Mouse (Mus musculus) thymus, postnatal 36 days (tissue): Measurements from ENCODE around the gene Atad3a.
"Not testable (repeated sequence)": the region's sequence is repeated elsewhere in the genome, so short reads cannot be mapped to it uniquely, and the experiment has no call there.

Source experiments
- DNase-seq, 2 experiments: peaks; one replicate each; pipeline ENCODE4 v3.0.0; 2022; ENCODE audit warnings: mixed read lengths in 2 of 2

Atad3a gene

DNA sequence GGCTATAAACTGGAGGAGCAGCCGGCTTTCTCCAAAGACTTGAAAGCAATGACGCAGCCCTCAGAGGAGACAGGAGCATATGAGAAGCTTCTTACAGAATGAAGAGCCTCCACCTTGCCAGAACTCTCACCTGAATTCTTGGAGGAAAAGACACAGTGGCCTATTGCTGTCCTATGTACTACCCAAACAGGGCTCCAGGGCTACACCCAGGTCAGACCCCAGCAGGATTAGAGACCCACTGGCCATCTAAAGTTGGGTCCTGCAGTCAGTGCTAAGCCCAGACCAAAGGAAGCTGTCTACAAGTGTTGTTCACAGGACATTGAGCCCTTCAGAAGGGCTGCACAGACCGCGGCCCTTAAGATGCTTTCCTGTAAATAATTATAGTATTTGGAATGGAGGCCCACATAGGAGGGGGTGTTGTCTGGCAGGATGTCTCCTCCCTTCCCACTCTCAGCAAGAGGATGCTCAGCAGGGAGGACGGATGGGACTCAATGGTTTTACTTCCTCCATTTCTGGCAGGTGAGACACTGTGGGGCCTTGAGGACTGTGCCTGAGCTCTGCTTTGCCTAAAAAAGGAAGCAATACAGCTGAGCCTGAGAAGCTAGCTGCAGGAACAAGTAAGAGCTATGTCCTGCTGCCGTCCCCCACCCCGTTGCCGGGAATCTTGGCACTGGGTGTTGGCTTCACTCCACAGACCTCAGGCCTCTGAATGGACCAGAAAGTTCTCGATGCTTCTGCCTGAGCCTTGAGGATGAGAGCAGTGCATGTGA, 14.3 kb upstream of the Atad3a start:
- no peak for DNase-seq

DNA sequence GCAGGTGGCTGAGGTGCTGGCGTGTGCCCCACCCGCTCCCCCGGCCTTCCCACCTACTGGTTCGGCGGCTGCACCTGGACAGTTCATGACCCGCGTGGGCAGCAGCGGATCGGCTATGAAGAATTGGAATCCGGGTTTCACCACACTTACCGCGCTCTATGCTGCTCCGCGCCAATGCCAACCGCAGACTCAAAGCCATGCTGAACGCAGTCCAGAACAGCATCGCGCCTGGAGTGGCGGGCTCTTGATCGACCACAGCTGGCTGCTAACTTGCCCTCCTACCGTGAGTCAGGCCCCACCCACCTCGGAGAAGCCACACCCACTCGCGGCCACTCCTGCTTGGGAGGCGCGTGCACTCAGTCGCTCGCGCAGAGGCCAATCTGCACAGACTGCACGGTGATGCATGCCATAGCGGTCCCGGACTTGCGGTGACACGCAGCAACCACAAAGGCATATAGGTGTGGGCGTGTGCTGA, 13.4 kb upstream of the Atad3a start, which contains the start of gene Vwa1:
Gene Vwa1, minus strand, starts transcription at position 419 of the 475 bp plus-strand sequence.
- peak; percentile 85 for DNase-seq

DNA sequence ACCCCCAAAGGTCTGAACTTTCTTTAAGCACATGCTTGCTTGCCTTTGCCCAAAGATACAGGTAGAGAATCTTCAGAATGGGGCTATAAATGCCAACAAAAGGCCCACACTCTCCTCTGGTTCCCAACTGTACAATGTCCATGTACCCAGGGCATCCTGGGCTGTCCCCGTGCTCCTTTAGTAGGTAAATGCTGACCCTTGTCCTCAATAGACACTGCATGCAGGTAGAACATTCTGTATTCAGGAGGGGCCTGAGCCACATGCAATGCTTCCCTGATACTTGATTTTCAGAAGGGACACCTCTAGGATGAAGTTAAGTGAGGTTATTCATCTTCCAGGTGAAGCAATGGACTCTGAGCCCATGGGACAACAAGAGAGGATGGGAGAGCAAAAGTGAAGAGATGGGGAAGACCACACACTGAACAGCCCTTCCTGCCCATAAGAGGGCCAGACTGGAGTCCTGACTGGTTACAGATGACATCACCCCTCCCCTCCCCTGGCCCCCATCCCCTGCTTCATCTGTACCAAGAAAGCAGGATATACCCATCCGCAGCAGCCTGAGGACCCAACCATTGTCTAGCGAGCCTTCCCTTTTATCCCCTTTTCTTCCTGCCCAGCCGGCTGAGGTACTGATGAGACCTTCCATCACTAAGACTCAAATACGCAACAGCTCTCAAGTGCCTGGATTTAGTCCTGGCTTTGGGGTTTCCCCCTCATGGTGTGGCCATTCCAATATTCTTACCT, 12.6 kb upstream of the Atad3a start:
- DNase-seq: no peak

DNA sequence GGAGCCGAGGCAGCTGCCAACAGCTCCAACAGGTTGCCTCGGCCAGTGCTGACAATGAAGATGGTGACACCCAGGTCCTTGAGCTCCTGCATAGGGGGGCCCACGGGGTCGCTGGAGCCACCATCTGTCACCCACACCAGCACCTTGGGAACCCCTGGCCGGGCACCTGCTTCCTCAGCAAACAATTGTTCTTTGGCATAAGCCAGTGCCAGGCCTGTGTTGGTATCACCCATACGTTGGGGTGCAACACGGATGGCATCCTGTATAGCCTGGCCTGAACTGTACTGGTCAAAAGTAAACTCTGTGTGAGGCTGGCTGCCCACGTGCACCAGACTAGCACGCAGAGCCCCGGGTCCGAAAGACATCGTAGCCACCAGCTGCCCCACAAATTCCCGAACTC, 11.9 kb upstream of the Atad3a start:
- DNase-seq: no peak

DNA sequence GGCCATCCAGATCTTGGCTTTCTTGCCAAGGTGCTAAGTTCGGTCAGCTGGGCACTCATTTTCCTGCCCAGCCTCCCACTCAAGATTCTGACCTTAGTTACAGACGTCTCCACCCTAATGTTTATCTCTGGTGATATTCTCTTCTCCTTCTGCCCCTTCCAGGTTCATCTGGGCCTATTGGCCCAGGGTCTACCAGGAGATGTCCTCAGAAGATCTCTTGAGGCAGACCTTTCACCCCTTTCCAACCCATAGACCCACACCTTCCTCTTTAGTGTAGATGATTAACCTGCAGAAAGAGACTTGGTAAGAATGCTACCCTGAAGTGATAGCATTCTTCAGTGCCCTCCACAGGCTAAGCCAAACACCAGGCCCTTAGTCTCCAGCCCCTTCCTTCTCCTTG, 10.8 kb upstream of the Atad3a start:
- DNase-seq: no peak

DNA sequence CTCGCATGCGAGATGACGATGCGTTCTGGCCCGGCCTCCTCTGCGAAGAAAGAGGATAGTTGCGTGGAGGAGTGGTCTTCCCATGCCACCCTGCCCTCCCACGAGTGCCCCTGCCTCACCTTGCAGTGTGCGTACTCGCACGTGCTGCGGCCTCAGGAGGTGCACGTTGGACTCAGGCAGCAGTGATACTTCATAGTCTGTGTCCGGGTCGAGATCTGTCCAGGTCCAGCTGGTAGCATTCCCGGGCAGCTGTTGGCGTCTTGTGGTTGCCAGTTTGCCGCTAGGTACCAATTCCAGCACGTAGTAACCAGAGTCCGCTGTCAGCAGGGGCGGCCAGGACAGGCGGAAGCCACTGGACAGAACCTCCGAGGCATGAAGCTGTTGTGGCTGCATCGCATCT, 9.7 kb upstream of the Atad3a start:
- no peak for DNase-seq

DNA sequence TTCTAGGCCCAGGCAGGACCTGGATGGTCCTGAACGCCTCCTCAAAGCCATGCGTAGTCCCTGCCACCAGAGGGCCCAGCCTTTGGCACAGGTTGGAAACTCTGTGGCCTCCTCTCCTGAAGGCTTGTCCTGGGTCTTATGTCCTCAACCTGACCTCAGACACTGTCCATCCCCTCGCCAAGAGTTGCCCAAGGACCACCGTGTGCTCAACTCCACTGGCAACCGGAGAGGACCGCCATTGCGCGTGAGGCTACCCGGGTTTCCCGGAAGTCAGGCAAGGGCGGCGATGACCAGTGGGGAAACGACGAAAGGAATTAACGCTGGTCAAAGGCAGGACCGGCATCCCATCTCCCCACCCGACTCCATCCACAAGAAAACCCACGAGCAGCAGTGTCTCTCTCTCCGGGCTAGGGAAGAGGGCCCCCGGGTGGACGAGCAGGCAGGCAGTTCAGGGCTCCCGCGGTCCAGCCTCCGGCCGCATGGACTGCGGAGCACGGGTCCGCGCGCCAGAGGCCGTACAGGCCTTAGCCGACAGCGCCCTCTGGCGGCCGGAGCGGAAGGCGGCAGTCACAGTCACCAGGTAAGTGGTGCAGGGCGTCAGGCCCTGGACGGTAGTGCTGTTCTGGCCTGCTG, 9.1 kb upstream of the Atad3a start:
- DNase-seq: peak; percentile 77 to 80

DNA sequence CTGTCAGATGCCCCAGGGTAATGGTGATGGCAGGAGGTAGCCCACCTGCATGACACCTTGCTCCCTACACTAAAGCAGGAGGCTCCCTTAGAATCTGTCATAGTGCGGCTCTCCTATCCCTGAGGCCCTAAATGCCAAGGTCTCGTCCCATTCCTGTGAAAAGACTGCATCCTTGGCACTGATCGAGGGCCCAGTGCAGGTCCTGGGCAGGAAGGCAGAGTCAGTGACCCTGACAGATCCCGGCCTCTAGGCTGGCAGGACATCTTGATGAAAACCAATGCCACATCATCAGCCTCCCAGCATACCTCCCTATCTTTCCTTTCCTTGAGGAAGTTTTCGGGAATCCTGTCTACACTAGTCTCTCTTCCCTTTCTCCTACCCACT, 8.6 kb upstream of the Atad3a start:
- no peak for DNase-seq

DNA sequence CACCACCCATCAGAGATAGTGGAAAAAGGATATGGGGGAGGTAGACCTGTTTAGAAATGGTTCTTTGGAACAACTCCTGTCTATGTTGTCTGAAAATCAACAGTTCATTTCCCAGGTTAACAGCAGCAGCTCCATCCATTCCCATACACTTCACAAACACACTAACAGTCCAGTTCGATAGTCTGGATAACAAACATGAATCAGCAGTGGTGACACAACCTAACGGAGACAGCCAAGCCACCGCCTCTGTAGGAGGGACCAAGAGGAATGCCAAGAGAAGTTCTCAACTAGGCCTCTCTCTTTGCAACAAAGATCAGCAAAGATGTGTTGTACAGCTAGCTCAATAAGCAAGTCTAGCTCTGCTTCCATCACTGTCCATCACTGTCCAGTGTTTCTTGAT, 1.5 kb upstream of the Atad3a start:
- no peak for DNase-seq

DNA sequence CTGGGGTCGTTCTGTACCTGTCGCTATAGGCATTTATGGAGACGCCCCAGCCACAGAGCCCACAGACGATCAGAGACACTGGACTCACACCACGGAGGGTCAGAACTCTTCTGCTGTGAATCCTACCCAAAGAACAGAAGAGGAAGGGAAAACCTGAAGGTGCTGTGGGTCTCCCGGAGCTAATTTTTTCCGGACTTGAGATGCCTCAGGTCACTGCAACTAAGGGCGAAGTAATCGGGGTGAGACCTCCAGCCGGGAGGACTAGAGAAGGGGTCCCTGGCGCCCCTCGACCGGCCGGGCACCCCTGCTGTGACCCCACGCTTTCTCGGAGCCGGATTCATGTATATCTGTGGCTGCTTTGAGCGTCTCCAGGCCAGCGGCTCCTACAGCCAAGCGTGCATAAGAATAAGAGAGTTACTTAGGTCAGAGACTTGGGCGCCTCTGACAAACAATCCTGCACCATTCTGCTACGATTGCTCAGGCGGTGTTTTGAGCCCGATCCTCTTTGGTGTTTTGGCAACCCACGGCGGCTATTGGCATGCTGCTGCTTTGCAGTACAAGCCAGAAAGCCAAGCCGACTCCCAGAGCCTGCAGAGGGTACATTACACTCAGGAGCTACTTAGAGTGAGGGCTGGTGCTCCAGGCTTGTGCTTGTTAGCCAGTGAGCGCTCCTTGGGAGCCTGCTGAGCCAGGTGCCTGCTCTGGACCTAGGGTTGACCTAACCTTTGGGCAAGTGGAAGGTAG, 635 bp upstream of the Atad3a start:
- no peak for DNase-seq

DNA sequence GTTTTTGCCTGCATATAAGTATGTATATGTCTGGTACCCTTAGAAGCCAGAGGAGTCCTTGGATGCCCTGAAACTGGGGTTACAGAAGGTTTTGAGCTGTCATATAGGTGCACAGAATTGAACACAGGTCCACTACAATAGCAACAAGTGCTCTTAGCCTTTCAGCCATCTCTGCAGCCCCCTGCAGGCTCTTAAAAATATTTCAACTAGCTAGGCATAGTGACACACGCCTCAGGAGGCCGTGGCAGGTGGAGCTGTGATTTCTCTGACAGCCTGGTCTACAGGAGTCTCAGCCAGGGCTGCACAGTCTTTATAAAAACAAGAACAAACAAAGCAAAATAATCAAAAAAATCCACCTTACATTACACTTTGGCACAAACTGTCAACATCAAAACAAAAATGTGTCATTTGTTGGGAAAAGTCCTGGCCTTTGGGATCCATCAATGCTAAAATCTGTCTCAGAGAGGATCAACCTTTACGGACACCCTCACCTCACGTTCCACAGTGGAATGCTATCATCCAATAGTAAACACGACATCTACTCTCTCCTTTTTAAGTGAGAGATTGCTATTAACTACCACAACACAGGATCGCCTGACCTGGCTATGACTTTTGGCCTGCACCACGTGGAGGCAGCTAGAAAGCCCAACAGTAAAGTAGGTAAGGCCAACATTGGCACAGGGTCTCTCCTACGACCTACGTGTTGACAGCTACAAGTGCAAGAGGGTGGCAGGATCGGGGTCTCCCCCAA, 856 bp downstream of the Atad3a start:
- peak in 1 of 2 experiments; percentile 27 for DNase-seq

DNA sequence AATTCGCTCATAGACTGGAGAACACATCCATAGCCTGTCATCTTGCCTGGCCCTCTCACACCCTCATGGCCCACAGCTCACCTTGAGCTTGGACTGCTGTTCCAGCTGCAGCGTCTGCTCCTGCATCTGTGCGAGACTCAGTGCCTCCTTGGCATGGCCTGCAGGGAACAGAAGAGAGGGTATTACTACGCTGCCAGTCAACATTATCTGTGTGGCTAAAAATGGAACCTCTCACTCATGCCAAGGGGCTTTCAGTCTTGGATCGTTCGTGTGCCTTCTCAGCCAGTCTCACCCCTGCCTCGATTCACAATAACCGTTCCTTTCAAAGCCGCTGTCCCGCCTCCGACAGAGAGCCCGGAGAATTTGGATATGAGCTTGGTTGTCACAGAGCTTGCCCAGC, 3.9 kb downstream of the Atad3a start:
- DNase-seq: no peak

DNA sequence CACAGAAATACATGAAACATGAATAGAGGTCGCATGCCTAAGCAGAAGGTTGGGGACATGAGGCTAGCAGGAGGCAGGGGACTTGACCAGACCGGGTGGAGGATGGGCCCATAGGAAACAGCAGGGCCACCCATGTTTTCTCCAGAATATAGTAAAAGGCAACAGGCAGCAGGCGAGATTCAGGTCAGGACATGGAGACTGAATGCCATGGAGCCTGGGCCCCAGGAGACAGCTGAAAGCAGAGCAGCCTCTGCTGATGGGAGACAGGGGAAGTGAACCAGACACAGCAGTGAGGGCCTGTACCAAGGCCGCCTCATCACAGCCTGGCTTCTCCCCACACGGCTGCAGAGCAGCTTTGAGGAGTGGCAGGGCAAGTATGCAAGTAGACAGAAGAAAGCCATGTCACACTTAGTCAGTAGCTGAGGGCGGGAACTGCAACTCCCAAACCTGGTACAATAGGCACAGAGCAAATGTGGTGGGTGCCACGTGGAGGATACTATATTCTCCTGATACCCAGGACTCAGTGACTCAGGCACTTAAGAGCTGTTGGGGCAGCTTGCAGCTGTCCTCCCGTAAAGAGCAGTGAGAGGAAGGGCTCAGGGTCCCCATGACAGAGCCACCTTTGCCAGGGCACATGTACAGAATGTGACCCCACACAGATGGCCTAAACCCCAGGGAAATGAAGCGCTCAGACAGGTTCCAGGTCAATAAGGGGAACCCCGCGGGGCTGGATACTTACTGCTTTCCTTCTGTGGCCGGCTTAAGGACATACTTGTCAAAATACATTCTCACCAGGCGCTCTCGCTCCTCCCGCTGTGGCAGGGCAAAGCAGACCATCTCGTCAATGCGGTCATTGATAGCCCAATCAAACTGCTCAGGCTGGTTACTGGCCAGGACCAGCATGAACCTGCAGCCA, 14.1 kb downstream of the Atad3a start:
- no peak for DNase-seq

DNA sequence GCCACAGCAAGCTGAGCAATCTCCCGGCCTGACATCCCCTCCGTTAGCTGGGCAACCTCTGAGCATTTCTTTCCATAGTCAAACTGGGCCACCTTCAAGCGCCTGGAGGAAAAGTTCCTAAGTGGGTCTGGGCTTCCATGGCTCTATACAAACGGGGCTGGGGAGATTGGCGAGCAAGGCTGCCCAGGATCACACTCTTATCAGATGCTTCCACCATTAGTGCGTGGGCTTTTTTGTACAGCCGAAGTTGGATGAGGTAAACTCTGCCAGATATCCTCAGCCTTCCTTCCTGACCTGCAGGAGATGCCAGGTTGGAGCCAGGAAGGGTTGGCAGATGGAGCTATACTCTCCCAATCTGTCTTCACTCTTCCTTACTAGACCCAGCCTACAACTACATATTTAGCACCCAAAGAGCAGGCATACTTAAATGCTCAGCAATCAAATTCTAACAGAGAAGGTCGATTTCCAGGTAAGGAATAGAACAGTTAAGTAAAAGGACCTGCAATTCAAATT, 14.8 kb downstream of the Atad3a start:
- no peak for DNase-seq

DNA sequence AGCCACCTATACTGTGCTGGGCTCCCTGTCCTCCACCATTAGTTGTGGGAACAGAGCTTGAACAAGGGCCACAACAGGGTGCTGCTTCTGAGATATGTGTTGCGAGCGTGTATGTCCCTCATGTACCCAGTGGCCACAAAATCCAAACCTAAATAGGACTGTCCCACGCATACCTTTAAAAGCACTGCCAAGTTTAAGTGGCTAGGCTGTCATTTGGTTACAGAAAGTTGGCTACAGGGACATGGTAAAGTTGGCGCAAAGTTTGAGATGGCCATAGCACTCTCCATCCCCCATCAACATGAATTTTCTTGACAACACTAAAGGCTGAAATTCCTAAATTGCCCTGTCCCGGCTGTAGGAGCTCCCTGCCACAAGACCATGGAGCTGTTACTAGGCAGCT, 15.8 kb downstream of the Atad3a start:
- no peak for DNase-seq

DNA sequence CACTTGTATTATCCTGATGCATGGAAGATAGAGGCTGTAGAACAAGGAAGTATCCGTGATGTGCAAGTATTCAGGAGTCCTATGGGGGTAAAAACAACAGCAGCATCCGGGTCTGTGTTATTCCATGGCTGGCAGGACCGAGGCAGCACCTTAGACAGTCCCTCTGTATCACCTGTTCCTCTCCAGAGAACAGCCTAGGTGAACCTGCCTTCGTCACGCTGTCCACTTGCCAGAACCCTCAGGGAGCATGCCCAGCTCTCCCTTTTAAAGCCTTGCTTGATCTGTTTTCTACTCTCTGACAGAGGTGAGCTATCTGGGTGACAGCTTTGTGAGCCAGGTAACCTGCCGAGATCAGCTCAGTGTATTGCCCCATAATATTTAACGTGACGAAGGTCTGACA, 16.4 kb downstream of the Atad3a start:
- DNase-seq: no peak

DNA sequence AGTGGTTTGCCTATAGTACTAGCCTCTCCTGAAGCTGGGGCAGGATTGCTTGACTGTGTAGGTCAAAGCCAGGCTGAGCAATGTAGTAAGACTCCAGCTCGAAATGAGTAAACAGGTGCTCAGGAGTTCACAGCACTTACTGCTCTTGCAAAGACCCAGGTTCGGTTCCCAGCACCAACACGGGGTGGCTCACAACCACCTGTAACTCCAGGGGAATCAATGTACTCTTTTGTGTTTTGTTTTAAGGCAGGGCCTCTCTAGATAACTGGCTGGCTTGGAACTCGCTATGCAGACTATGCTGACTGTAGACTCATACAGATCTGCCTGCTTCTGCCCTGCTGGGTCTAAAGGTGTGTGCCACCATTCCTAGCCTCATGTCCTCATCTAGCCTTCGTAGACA, 18.2 kb downstream of the Atad3a start:
- DNase-seq: no peak

DNA sequence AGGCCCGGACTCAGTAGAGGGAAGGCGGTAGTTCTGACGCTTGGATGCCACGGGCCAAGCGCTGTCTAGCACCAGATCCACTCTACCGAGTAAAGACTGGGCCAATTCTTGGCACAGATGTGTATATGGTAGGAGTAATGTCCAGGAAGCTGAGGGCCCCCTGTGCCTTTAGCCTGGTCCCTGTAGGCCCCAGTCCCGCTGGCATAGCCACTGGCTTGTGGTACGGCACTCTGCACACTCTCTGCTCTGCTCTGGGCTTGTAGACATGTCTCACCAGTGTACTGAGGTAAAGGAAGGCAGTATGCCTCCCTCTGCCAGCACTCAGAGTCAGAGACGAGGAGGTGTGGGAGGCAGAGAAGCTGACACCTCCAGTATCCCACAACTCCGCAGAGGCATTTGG, 20.2 kb downstream of the Atad3a start:
- not testable (repeated sequence) for DNase-seq

DNA sequence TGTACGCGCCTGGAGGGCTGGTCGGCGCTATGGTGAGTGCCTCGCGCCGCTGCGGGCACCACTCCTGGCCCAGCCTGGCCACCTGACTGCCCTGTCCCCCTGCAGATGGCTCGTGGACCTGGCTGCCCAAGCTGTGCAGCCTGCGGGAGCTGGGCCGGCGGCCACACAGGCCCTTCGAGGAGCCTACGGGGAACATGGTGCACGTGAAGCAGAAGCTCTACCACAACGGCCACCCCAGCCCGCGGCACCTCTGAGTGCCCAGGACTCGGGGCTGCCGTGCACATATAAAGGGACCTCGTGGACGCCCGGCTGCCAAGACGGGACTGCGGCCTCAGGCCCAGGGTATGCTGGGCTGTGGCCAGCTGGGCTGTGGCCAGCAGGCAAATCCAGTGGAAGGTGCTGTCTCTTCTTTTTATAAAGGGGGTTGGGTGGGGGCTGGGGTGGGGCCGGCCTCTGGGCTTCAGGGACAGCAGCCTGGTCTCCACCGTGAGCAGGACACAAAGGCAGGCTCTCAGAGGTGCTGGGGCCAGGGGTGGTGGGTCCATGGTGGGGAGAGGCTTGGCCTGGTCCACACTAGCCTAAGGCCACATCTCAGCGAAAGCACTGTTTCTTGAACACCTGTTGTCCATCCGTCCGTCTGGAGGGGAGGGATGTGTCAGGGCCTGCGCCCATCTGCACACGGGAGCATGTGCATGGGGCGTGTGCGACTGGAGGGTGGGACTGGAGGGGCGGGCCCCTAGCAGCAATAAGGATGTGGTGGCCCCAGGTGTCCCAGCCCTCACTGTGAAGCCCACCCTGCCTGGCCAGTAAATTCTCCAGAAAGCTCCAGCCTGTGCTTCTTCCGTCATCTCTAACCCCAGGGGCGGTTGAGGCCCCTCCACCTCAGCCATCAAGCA, 20.9 kb downstream of the Atad3a start:
- no peak for DNase-seq

DNA sequence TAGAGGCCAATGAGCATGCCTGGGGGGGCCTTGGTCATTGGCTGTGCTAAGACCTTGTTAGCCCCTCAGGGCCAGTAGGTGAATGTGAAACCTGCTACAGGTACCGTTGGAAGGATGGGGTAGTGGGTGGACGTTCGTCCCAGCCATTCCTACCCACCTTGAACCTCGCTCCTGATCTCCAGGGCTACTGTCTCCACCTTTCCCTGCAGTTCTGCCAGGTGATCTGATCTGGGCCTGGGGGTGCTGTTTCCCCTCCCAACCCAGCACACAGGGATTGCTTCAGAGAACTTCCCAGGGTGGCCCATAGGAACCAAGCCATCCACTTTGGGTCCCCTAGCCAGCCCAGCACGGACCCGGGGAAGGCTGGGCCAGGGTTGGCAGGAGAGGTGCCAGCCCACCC, 21.7 kb downstream of the Atad3a start:
- no peak for DNase-seq
